In genomic region chr2:179519931-179520330, GRCm38 (mm10) we compare ENCODE assay signal across 18 mouse cellular contexts.
DNase-seq lines count a peak whose midpoint lies in the region; ATAC-seq and TF ChIP-seq lines count a peak whose summit lies in the region.
"Had no signal": no experiment of that assay in that cellular context is flagged by ENCODE, and none has a peak within 500 bp of the region (broad histone marks: within the 10 kb centered on the region; RNA-seq: fewer than 3 reads in every experiment).

No protein-coding gene starts in this region.

- TF ChIP-seq CTCF in hindbrain, postnatal 0 days (IDR thresholded peaks at IDR 0.05; ENCODE audit: low read depth), result no peak

- peaks cover 23% of the 10 kb centered on the region for H3K27me3 ChIP-seq in forebrain, embryonic 10.5 days (ENCODE audit: poor library complexity, severe bottlenecking)
- no peaks in the 10 kb centered on the region for H3K27me3 ChIP-seq in forebrain, embryonic 11.5 days (ENCODE audit: control insufficient read depth, insufficient read depth, low read length)
- H3K27me3 ChIP-seq in hindbrain, embryonic 14.5 days (ENCODE audit: control insufficient read depth, insufficient read depth, low read length), result no peaks in the 10 kb centered on the region
- H3K27me3 ChIP-seq in hindbrain, postnatal 0 days (ENCODE audit: insufficient read depth, low read length), result 0 out of 2 replicates have a peak, but pooled peaks cover 3% of the 10 kb centered on the region
- H3K27me3 ChIP-seq in midbrain, embryonic 14.5 days (ENCODE audit: control insufficient read depth, insufficient read depth, low read length), result no peaks in the 10 kb centered on the region; the same call in 1 of the 2 replicates
- peaks cover 25% of the 10 kb centered on the region for H3K27me3 ChIP-seq in midbrain, embryonic 10.5 days (ENCODE audit: low read depth, poor library complexity, severe bottlenecking)
- H3K27me3 ChIP-seq in intestine, embryonic 15.5 days (replicated peaks), result 0 out of 2 replicates have a peak, but pooled peaks cover 5% of the 10 kb centered on the region
- H3K27me3 ChIP-seq: liver, embryonic 12.5 days had no signal

- no peak overlapping the region for H3K4me2 ChIP-seq in forebrain, embryonic 11.5 days (ENCODE audit: low read depth, low read length, severe bottlenecking)
- no peak overlapping the region for H3K4me2 ChIP-seq in hindbrain, embryonic 14.5 days (replicated peaks)
- H3K4me2 ChIP-seq in hindbrain, postnatal 0 days (ENCODE audit: low read depth, low read length), result no peak overlapping the region
- H3K4me2 ChIP-seq in midbrain, embryonic 14.5 days (ENCODE audit: low read length), result no peak overlapping the region
- H3K4me2 ChIP-seq in intestine, embryonic 15.5 days (replicated peaks), result no peak overlapping the region
- H3K4me2 ChIP-seq: limb, embryonic 13.5 days; liver, embryonic 12.5 days; midbrain, embryonic 12.5 days had no signal

- no peak overlapping the region for H3K4me3 ChIP-seq in forebrain, embryonic 10.5 days
- H3K4me3 ChIP-seq in forebrain, embryonic 11.5 days (ENCODE audit: low read depth, low read length), result no peak overlapping the region
- no peak overlapping the region for H3K4me3 ChIP-seq in hindbrain, embryonic 14.5 days (replicated peaks; ENCODE audit: low read length)
- H3K4me3 ChIP-seq in hindbrain, postnatal 0 days (ENCODE audit: low read length), result no peak overlapping the region
- no peak overlapping the region for H3K4me3 ChIP-seq in midbrain, embryonic 14.5 days (replicated peaks; ENCODE audit: low read depth, low read length)
- H3K4me3 ChIP-seq in midbrain, embryonic 10.5 days, result no peak overlapping the region
- H3K4me3 ChIP-seq in intestine, embryonic 15.5 days (replicated peaks), result no peak overlapping the region
- H3K4me3 ChIP-seq: limb, embryonic 13.5 days; liver, embryonic 12.5 days; midbrain, embryonic 12.5 days; myocyte had no signal

- peaks cover 13% of the 10 kb centered on the region; the same call in 1 of the 2 replicates for H3K36me3 ChIP-seq in forebrain, embryonic 10.5 days (replicated peaks)
- no peaks in the 10 kb centered on the region; the same call in 1 of the 2 replicates for H3K36me3 ChIP-seq in forebrain, embryonic 11.5 days (ENCODE audit: control insufficient read depth, insufficient read depth, low read length)
- no peaks in the 10 kb centered on the region for H3K36me3 ChIP-seq in hindbrain, embryonic 14.5 days (replicated peaks; ENCODE audit: control insufficient read depth, insufficient read depth)
- no peaks in the 10 kb centered on the region for H3K36me3 ChIP-seq in hindbrain, postnatal 0 days (ENCODE audit: insufficient read depth, low read length)
- no peaks in the 10 kb centered on the region for H3K36me3 ChIP-seq in midbrain, embryonic 14.5 days (ENCODE audit: control insufficient read depth, insufficient read depth, low read length)
- no peaks in the 10 kb centered on the region for H3K36me3 ChIP-seq in midbrain, embryonic 10.5 days
- H3K36me3 ChIP-seq in intestine, embryonic 15.5 days, result no peaks in the 10 kb centered on the region
- H3K36me3 ChIP-seq: limb, embryonic 13.5 days; liver, embryonic 12.5 days; midbrain, embryonic 12.5 days had no signal

- peak overlapping the region; percentile 71 for H3K27ac ChIP-seq in forebrain, embryonic 10.5 days
- no peak overlapping the region for H3K27ac ChIP-seq in forebrain, embryonic 11.5 days (ENCODE audit: low read depth, low read length)
- peak overlapping the region; percentile 18; the same call in 1 of the 2 replicates for H3K27ac ChIP-seq in hindbrain, embryonic 14.5 days
- H3K27ac ChIP-seq in hindbrain, postnatal 0 days, result no peak overlapping the region
- peak overlapping the region; percentile 38; the same call in 1 of the 2 replicates for H3K27ac ChIP-seq in midbrain, embryonic 14.5 days (replicated peaks; ENCODE audit: low read depth, low read length)
- H3K27ac ChIP-seq in midbrain, embryonic 10.5 days (replicated peaks), result no peak overlapping the region
- no peak overlapping the region for H3K27ac ChIP-seq in intestine, embryonic 15.5 days
- H3K27ac ChIP-seq: limb, embryonic 13.5 days; liver, embryonic 12.5 days; midbrain, embryonic 12.5 days; stomach, postnatal 0 days had no signal

- no peak for DNase-seq in forebrain, embryonic 10.5 days (ENCODE audit: extremely low spot score, low spot score)
- no peak for DNase-seq in forebrain, embryonic 11.5 days (ENCODE audit: low spot score)
- no peak for DNase-seq in hindbrain, embryonic 14.5 days (ENCODE audit: low spot score)
- DNase-seq in hindbrain, postnatal 0 days (ENCODE audit: low spot score), result no peak
- DNase-seq in midbrain, embryonic 14.5 days, result no peak
- no peak for DNase-seq in midbrain, embryonic 10.5 days (ENCODE audit: low spot score)
- DNase-seq: adrenal gland, postnatal 25 days; kidney, adult 2 months; lung, adult 18-20 months; lung, postnatal 10 days; thymus, adult 2 months; thymus, postnatal 4 days had no signal

- no peak for ATAC-seq in forebrain, embryonic 11.5 days (replicated peaks; ENCODE audit: low FRiP score)
- ATAC-seq in hindbrain, embryonic 14.5 days (ENCODE audit: low FRiP score), result no peak
- ATAC-seq in hindbrain, postnatal 0 days, result no peak
- ATAC-seq in midbrain, embryonic 14.5 days (ENCODE audit: low FRiP score, low TSS enrichment), result no peak
- no peak for ATAC-seq in intestine, embryonic 15.5 days
- ATAC-seq: liver, embryonic 12.5 days had no signal

- H3K9ac ChIP-seq in forebrain, embryonic 11.5 days (ENCODE audit: low read length), result no peak overlapping the region
- no peak overlapping the region for H3K9ac ChIP-seq in hindbrain, embryonic 14.5 days
- H3K9ac ChIP-seq in hindbrain, postnatal 0 days (replicated peaks; ENCODE audit: low read length), result no peak overlapping the region
- H3K9ac ChIP-seq in midbrain, embryonic 14.5 days (replicated peaks; ENCODE audit: low read length), result no peak overlapping the region
- H3K9ac ChIP-seq in intestine, embryonic 15.5 days, result no peak overlapping the region
- H3K9ac ChIP-seq: limb, embryonic 13.5 days; liver, embryonic 12.5 days; midbrain, embryonic 12.5 days had no signal

- peaks cover 74% of the 10 kb centered on the region for H3K4me1 ChIP-seq in forebrain, embryonic 10.5 days
- H3K4me1 ChIP-seq in forebrain, embryonic 11.5 days (replicated peaks; ENCODE audit: control insufficient read depth, insufficient read depth, low read length), result peaks cover 33% of the 10 kb centered on the region
- peaks cover 33% of the 10 kb centered on the region for H3K4me1 ChIP-seq in hindbrain, embryonic 14.5 days (replicated peaks; ENCODE audit: control insufficient read depth, insufficient read depth, low read length)
- H3K4me1 ChIP-seq in hindbrain, postnatal 0 days (ENCODE audit: insufficient read depth, low read length), result peaks cover 11% of the 10 kb centered on the region; the same call in 1 of the 2 replicates
- peaks cover 38% of the 10 kb centered on the region for H3K4me1 ChIP-seq in midbrain, embryonic 14.5 days (ENCODE audit: control insufficient read depth, insufficient read depth, low read length)
- H3K4me1 ChIP-seq in midbrain, embryonic 10.5 days, result peaks cover 66% of the 10 kb centered on the region
- H3K4me1 ChIP-seq in intestine, embryonic 15.5 days (replicated peaks), result no peaks in the 10 kb centered on the region
- H3K4me1 ChIP-seq: liver, embryonic 12.5 days had no signal

- WGBS in forebrain, embryonic 10.5 days, result 32% methylated on average over 7 of the region's 7 CpGs
- WGBS in forebrain, embryonic 11.5 days, result 23% methylated on average over 7 of the region's 7 CpGs
- 29% methylated on average over 7 of the region's 7 CpGs for WGBS in hindbrain, embryonic 14.5 days
- whole genome bisulfite sequencing in hindbrain, postnatal 0 days, result 44% methylated on average over 7 of the region's 7 CpGs
- 26% methylated on average over 7 of the region's 7 CpGs for WGBS in midbrain, embryonic 14.5 days
- WGBS in midbrain, embryonic 10.5 days, result 44% methylated on average over 7 of the region's 7 CpGs
- WGBS in intestine, embryonic 15.5 days, result 54% methylated on average over 7 of the region's 7 CpGs

- H3K9me3 ChIP-seq in forebrain, embryonic 10.5 days, result peaks cover 4% of the 10 kb centered on the region; the same call in 1 of the 2 replicates
- H3K9me3 ChIP-seq in forebrain, embryonic 11.5 days (ENCODE audit: control insufficient read depth, low read length), result no peaks in the 10 kb centered on the region
- H3K9me3 ChIP-seq in hindbrain, embryonic 14.5 days (ENCODE audit: control insufficient read depth, low read length), result no peaks in the 10 kb centered on the region
- H3K9me3 ChIP-seq in hindbrain, postnatal 0 days (ENCODE audit: low read length), result no peaks in the 10 kb centered on the region
- no peaks in the 10 kb centered on the region for H3K9me3 ChIP-seq in midbrain, embryonic 14.5 days (ENCODE audit: control insufficient read depth, low read length)
- H3K9me3 ChIP-seq in midbrain, embryonic 10.5 days (replicated peaks), result no peaks in the 10 kb centered on the region
- no peaks in the 10 kb centered on the region for H3K9me3 ChIP-seq in intestine, embryonic 15.5 days
- H3K9me3 ChIP-seq: limb, embryonic 13.5 days; liver, embryonic 12.5 days; midbrain, embryonic 12.5 days had no signal

Comparison
In these comparisons a context has a peak if more than half of its experiments do, and no peak if none do; other contexts are left out.
1. H3K27ac ChIP-seq: peak in forebrain, embryonic 10.5 days (single experiment), hindbrain, embryonic 14.5 days (single experiment) and midbrain, embryonic 14.5 days (single experiment); none in forebrain, embryonic 11.5 days (single experiment), hindbrain, postnatal 0 days (single experiment), midbrain, embryonic 10.5 days (single experiment) and intestine, embryonic 15.5 days (single experiment).